Mouse (Mus musculus): ENCODE data around the gene Fads2. TPM values are rescaled to one million over a fixed set of nuclear protein-coding genes. Genes with fewer than 3 reads are reported as not detected.

The Fads2 gene
- polyA plus RNA-seq, 1 experiment: 36.3 TPM

DNA sequence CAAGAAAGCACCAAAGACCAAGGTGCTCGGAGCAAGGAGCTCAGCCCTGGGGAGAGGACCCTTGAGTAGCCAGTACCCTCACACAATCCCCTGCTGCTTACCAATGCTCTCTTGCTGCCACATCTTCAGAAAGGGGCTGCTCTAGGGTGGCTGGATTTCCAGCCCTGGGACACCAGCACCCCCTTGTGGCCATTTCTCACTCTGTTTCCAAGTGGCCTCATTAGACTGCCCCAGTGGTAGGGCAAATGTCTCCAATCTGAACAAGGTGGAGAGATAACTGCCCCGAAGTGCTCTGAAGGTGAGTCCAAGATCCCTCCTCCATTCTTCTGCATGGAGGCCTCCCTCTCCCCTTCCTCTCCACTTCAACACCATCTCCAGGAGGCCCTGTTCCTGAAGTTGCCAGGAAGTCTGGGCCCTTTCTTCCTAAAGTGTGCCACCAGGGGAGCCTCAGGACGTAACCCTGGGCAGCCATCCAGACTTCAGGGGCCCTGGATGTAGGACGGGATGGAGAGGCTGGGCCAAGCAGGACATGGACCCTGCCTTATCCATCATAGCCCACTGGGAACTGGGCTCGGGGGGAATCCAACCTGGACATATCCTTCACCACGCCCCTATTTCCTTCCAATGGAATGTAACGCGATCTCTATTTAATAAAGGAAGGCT is 66.6 kb downstream of the Fads2 start:
- no peaks in the 10 kb centered on the region for H3K4me1 ChIP-seq (replicated peaks; ENCODE audit: control insufficient read depth, insufficient read depth, low read length)
- WGBS: 74% methylated on average over 8 of the region's 8 CpGs
- no peak overlapping the region for H3K27ac ChIP-seq (ENCODE audit: control insufficient read depth, insufficient read depth, low read length)
- H3K27me3 ChIP-seq (ENCODE audit: control insufficient read depth, insufficient read depth, low read length): no peaks in the 10 kb centered on the region
- peak; percentile 82 for DNase-seq
- TF ChIP-seq POLR2A (IDR thresholded peaks at IDR 0.05; ENCODE audit: control insufficient read depth, extremely low read depth, insufficient read depth, low read length, poor library complexity) (no peak), CTCF (IDR thresholded peaks at IDR 0.05; ENCODE audit: borderline replicate concordance, control insufficient read depth, extremely low read depth, insufficient read depth, low read length, poor library complexity) (peak; percentile 77; the same call in 1 of the 2 replicates)
- H3K36me3 ChIP-seq (ENCODE audit: control insufficient read depth, insufficient read depth, low read length): no peaks in the 10 kb centered on the region
- no peak overlapping the region for H3K4me3 ChIP-seq (ENCODE audit: control insufficient read depth, insufficient read depth, low read length)

DNA sequence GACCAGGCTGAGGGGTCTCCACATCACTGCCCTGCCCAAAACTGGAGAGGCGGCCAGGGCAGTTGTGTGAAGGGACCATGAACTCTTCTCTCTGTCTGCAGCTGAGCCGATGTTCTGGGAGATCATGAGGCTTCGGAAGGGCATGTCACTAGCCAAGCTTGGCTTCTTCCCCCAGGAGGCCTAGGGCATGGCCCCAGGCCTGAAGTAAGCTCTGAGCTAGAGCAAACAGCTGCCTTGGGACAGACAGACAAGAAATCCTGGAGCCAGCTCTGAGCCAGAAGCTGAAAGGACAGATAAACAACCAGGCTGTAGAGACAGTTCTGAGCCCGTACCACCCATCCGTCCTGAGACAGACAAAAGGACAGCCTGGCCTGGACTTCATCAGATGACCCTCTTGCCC is 67.2 kb downstream of the Fads2 start:
- no peak for TF ChIP-seq POLR2A (IDR thresholded peaks at IDR 0.05; ENCODE audit: control insufficient read depth, extremely low read depth, insufficient read depth, low read length, poor library complexity)
- no peak for DNase-seq
- Histone ChIP-seq H3K36me3 (ENCODE audit: control insufficient read depth, insufficient read depth, low read length) (no peaks in the 10 kb centered on the region), H3K4me1 (replicated peaks; ENCODE audit: control insufficient read depth, insufficient read depth, low read length) (no peaks in the 10 kb centered on the region), H3K27ac (ENCODE audit: control insufficient read depth, insufficient read depth, low read length) (no peak overlapping the region), H3K27me3 (ENCODE audit: control insufficient read depth, insufficient read depth, low read length) (no peaks in the 10 kb centered on the region), H3K4me3 (ENCODE audit: control insufficient read depth, insufficient read depth, low read length) (no peak overlapping the region)
- 94% methylated on average over 5 of the region's 5 CpGs for WGBS

DNA sequence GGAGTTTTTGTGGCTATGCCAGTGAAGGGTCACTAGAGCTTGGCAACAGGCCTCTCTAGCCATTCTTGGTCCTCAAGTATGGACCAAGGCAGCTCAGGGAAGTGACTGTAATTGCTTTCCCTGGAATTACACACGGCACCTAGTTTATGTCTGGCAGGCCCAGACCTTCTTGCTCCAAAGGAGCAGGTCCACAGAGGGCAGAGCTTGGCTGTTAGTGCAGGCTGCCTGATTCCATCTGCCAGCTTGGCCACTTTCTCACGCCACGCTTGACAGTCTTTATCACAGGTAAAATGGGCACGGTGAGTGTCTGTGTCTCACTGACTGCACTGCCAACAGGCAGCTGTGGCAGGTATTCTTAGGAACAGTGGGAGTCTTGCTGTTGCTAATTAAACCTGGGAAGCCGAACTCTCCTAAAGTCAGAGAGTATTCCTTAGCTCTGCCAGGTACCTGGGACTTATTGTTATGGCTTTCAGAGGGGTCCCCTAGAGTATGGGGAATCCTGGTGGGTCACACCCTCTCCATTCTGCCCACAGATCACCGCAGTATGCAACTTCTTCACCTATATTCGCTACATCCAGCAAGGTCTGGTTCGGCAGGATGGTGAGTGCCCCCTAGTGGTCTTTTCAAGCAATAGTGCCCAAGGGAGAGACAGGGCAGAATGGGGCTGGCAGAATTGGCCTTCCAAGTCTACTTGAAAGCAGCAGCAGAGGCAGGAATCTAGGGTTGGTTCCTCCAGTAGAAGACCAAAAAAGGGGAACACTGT is 68.2 kb downstream of the Fads2 start:
- H3K36me3 ChIP-seq (ENCODE audit: control insufficient read depth, insufficient read depth, low read length): no peaks in the 10 kb centered on the region
- 53% methylated on average over 8 of the region's 8 CpGs for WGBS
- no peak overlapping the region for H3K4me3 ChIP-seq (ENCODE audit: control insufficient read depth, insufficient read depth, low read length)
- no peak overlapping the region for H3K27ac ChIP-seq (ENCODE audit: control insufficient read depth, insufficient read depth, low read length)
- no peaks in the 10 kb centered on the region for H3K4me1 ChIP-seq (replicated peaks; ENCODE audit: control insufficient read depth, insufficient read depth, low read length)
- no peak; the same call in 1 of the 2 replicates for TF ChIP-seq CTCF (IDR thresholded peaks at IDR 0.05; ENCODE audit: borderline replicate concordance, control insufficient read depth, extremely low read depth, insufficient read depth, low read length, poor library complexity)
- no peak for TF ChIP-seq POLR2A (IDR thresholded peaks at IDR 0.05; ENCODE audit: control insufficient read depth, extremely low read depth, insufficient read depth, low read length, poor library complexity)
- peak; percentile 61 for DNase-seq
- no peaks in the 10 kb centered on the region for H3K27me3 ChIP-seq (ENCODE audit: control insufficient read depth, insufficient read depth, low read length)

DNA sequence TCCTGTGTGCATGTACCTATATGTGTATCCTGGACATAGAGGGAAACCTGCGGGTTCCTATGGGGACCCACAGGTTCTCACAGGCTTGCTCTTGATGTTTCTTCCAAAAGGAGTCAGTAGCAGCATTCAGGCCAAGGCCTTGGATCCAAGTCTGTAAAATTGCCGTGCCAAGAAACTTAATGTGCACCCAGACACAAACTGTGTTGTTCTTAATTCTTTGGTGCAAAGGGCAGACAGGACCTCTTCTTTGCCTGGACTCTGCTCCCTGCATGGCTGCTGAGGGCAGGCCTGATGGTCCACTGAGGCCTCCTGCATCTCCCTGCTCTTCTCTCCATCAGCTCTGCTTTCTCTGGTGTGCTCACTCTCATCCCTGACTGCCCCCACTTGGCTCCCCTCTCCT is 71.8 kb downstream of the Fads2 start:
- TF ChIP-seq CTCF (IDR thresholded peaks at IDR 0.05; ENCODE audit: borderline replicate concordance, control insufficient read depth, extremely low read depth, insufficient read depth, low read length, poor library complexity): no peak
- DNase-seq: no peak
- H3K27me3 ChIP-seq (ENCODE audit: control insufficient read depth, insufficient read depth, low read length): no peaks in the 10 kb centered on the region
- no peak overlapping the region for H3K4me3 ChIP-seq (ENCODE audit: control insufficient read depth, insufficient read depth, low read length)
- H3K4me1 ChIP-seq (replicated peaks; ENCODE audit: control insufficient read depth, insufficient read depth, low read length): 0 out of 2 replicates have a peak, but pooled peaks cover 3% of the 10 kb centered on the region
- WGBS: 98% methylated on average over 2 of the region's 2 CpGs
- no peaks in the 10 kb centered on the region for H3K36me3 ChIP-seq (ENCODE audit: control insufficient read depth, insufficient read depth, low read length)
- H3K27ac ChIP-seq (ENCODE audit: control insufficient read depth, insufficient read depth, low read length): no peak overlapping the region

DNA sequence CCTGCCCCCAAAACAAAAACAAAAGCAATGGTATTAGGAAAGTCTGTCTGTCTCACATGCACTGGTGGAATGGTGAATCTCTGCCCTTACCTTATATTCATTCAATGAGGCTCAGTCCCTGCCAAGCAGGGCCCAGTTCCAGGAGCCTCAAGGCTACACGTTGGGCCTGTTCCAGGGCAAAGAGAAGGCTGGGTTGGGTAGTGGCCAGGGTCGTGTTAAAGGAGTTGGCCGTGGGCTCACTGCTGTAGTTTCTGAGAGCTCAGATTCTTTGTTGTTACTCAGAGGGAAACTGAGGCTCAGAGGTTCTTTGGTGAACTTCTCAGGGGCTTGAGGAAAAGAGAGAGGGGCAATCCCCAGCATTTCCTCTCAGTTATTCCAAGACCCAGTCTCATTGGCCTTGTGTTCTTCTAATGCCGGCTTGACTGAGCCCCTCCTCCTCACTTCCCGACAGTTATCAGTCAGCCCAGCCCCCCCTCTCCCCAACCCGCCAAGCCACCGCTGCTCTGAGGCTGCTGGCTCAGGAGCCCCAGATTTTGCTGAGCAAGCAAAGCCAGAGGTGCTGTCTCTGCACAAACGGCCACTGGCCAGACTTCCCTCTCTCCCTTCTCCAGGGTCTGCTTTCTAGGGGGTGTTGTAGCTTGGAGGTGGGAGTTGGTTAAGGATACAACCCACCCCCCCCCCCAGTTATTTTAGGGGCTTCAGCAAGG is 76.2 kb downstream of the Fads2 start:
- no peak for DNase-seq
- TF ChIP-seq POLR2A (IDR thresholded peaks at IDR 0.05; ENCODE audit: control insufficient read depth, extremely low read depth, insufficient read depth, low read length, poor library complexity) (no peak), CTCF (IDR thresholded peaks at IDR 0.05; ENCODE audit: borderline replicate concordance, control insufficient read depth, extremely low read depth, insufficient read depth, low read length, poor library complexity) (no peak)
- Histone ChIP-seq H3K4me1 (replicated peaks; ENCODE audit: control insufficient read depth, insufficient read depth, low read length) (0 out of 2 replicates have a peak, but pooled peaks cover 3% of the 10 kb centered on the region), H3K27ac (ENCODE audit: control insufficient read depth, insufficient read depth, low read length) (no peak overlapping the region), H3K27me3 (ENCODE audit: control insufficient read depth, insufficient read depth, low read length) (no peaks in the 10 kb centered on the region), H3K4me3 (ENCODE audit: control insufficient read depth, insufficient read depth, low read length) (no peak overlapping the region), H3K36me3 (ENCODE audit: control insufficient read depth, insufficient read depth, low read length) (no peaks in the 10 kb centered on the region)
- WGBS: 24% methylated on average over 8 of the region's 8 CpGs

DNA sequence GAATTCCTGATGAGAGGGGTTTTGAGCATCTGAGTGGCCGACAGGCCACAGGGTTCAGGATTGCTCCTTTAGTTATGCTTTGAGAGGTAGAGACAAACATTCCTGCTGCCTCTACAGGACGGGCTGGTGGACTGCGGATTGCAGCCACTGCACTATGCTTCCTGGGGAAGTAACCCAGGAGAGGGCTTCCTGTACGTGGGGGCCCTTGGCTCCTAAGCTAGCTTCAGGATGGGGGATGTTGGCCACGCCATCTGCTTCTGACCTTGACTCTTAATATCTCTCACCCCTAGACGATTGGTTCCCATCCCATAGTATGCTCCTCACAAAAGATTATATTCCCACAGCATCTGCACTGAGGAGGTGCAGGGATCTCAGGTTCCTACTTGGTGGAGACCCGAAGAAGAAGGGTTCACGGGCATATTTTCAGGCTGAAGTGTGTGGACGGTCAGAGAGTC is 78.2 kb downstream of the Fads2 start:
- Histone ChIP-seq H3K27ac (ENCODE audit: control insufficient read depth, insufficient read depth, low read length) (no peak overlapping the region), H3K4me1 (replicated peaks; ENCODE audit: control insufficient read depth, insufficient read depth, low read length) (peaks cover 9% of the 10 kb centered on the region), H3K36me3 (ENCODE audit: control insufficient read depth, insufficient read depth, low read length) (no peaks in the 10 kb centered on the region), H3K4me3 (ENCODE audit: control insufficient read depth, insufficient read depth, low read length) (no peak overlapping the region), H3K27me3 (ENCODE audit: control insufficient read depth, insufficient read depth, low read length) (no peaks in the 10 kb centered on the region)
- DNase-seq: no peak
- no peak for TF ChIP-seq POLR2A (IDR thresholded peaks at IDR 0.05; ENCODE audit: control insufficient read depth, extremely low read depth, insufficient read depth, low read length, poor library complexity)
- 58% methylated on average over 9 of the region's 9 CpGs for WGBS
